Mouse (Mus musculus) lung, postnatal 0 days (tissue): ENCODE measurements at regions not wholly inside any gene's neighbourhood (a gene's known extent, or its start where the extent isn't known, plus 50 kb on each side); places are given as distances from the start of the nearest gene placed in this dataset.

Experiments used
- ATAC-seq: fragments of 200-750 bp; cut with Nextera tagmentation; 2 replicates; pipeline ENCODE4 v1.8.0; 2017; ENCODE audit warnings: moderate library complexity
- DNase-seq: peaks from one replicate; pipeline ENCODE4 v3.0.0-alpha.2; 2016; ENCODE audit warnings: low spot score
- H3K27ac ChIP-seq: fragments of 300-500 bp; sonication (generic); 2 replicates; pipeline ENCODE4 v1.5.1; 2014; ENCODE audit warnings: antibody characterized with exemption, mild to moderate bottlenecking, low read length, mixed read lengths
- H3K27me3 ChIP-seq: fragments of 300-500 bp; sonication (generic); replicated peaks from 2 replicates; pipeline ENCODE4 v1.6.1; 2014; ENCODE audit warnings: low read length, mixed read lengths; ENCODE audit not compliant: insufficient read depth
- H3K36me3 ChIP-seq: fragments of 300-500 bp; sonication (generic); 2 replicates; pipeline ENCODE4 v1.6.1; 2014; ENCODE audit warnings: low read length, mixed read lengths; ENCODE audit not compliant: insufficient read depth
- H3K4me1 ChIP-seq: fragments of 300-500 bp; sonication (generic); 2 replicates; pipeline ENCODE4 v1.6.1; 2014; ENCODE audit warnings: antibody characterized with exemption, low read depth, low read length, mixed read lengths; ENCODE audit not compliant: insufficient read depth
- H3K4me2 ChIP-seq: fragments of 300-500 bp; sonication (generic); replicated peaks from 2 replicates; pipeline ENCODE4 v1.6.1; 2014; ENCODE audit warnings: low read depth, mild to moderate bottlenecking, low read length, moderate library complexity, mixed read lengths
- H3K4me3 ChIP-seq: fragments of 300-500 bp; sonication (generic); 2 replicates; pipeline ENCODE4 v1.5.1; 2014; ENCODE audit warnings: low read depth, low read length
- H3K9ac ChIP-seq: fragments of 300-500 bp; sonication (generic); replicated peaks from 2 replicates; pipeline ENCODE4 v1.6.1; 2014; ENCODE audit warnings: low read depth, mild to moderate bottlenecking
- H3K9me3 ChIP-seq: fragments of 300-500 bp; sonication (generic); 2 replicates; pipeline ENCODE4 v1.6.1; 2016; ENCODE audit warnings: low read length, mixed read lengths
- CTCF ChIP-seq: IDR thresholded peaks from 2 replicates; pipeline ENCODE4 v1.5.1; 2016; ENCODE audit warnings: antibody characterized with exemption, mild to moderate bottlenecking
- EP300 ChIP-seq: IDR thresholded peaks from 2 replicates; pipeline ENCODE4 v1.6.1; 2016; ENCODE audit warnings: antibody characterized with exemption, mild to moderate bottlenecking, control low read depth
- WGBS: fragments of 180-500 bp; shearing (Covaris S2); extraction: QIAGEN DNeasy Blood & Tissue Kit; methylation state at CpG from one replicate; pipeline ENCODE4 v1.1.7; 2014; 5-methylcytosine and 5-hydroxymethylcytosine counted together

DNA sequence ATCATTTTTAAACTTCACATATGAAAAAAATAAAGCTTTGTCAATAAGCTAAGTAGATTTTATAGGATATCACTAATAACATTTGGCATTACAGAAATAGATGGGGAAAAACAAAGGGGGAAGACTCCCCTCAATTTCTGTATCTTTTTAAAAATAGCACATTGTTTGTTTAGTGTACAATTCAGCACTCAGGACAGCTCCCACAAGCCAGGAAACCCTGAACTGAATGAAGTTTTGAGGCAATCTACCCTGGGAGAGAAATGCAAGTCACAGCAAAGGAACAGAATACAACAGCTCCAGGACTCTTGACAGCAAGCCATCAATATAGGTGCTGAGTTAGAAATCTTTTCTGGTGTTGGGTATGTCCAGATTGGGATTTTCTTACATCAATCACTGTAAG lies 556.5 kb upstream of the Sel1l start:
- peak; percentile 6 for DNase-seq

DNA sequence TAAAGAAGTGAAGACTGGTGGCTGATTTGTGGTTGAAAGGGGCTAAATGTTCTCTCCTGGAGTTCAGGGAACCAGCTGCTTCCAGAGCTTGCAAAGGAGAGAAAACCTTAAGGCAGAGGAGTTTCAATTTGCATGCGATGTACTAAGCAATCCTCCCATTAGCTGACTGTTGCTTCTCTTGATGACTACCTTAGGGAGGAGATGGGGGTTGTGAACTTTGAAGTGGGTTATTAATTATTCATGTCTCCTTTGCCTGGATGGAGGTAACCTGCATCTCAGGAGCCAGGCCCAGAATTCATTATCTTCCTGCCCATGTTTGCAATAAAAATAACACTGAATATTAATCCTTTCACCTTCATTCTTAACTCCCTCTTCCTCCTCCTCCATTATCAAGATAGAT lies 552.0 kb upstream of the Sel1l start:
- Histone ChIP-seq H3K9ac (no peak overlapping the region), H3K27me3 (no peaks in the 10 kb centered on the region), H3K4me1 (no peaks in the 10 kb centered on the region), H3K4me2 (no peak overlapping the region), H3K36me3 (no peaks in the 10 kb centered on the region), H3K4me3 (no peak overlapping the region), H3K27ac (no peak overlapping the region), H3K9me3 (no peaks in the 10 kb centered on the region)
- ATAC-seq (no peak), DNase-seq (no peak)
- no peak for TF ChIP-seq EP300
- no peak for TF ChIP-seq CTCF
- 75% methylated on average over 1 of the region's 1 CpGs for WGBS

More for the DNA sequence above, 556.5 kb upstream of the Sel1l start:
- no peak overlapping the region for H3K27ac ChIP-seq
- H3K4me1 ChIP-seq = no peaks in the 10 kb centered on the region
- H3K36me3 ChIP-seq = no peaks in the 10 kb centered on the region
- no peak for TF ChIP-seq CTCF
- TF ChIP-seq EP300 = no peak
- H3K9ac ChIP-seq = no peak overlapping the region
- no peak overlapping the region for H3K4me2 ChIP-seq
- H3K4me3 ChIP-seq = no peak overlapping the region
- H3K9me3 ChIP-seq = no peaks in the 10 kb centered on the region
- H3K27me3 ChIP-seq = no peaks in the 10 kb centered on the region
- no peak for ATAC-seq

DNA sequence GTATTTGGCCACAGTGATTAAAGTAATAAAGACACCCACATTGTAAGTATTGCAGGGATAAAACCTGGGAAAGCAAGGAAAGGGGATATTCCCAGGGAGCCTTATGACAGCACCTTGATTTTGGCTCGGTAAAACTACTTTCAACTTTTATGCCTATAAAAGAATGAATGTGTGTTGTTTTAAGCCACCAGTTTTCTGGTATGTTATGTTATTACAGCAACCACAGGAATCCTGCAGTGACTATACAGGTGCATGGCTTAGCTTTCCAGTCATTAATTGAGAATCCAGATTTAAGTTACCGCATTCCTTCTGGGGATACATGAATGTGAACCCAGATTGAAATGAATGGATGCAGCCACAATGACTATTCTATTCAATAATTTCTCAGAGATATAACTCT lies 537.2 kb upstream of the Sel1l start:
- no peaks in the 10 kb centered on the region for H3K36me3 ChIP-seq
- no peak overlapping the region for H3K27ac ChIP-seq
- DNase-seq = no peak
- no peak overlapping the region for H3K9ac ChIP-seq
- H3K4me1 ChIP-seq = no peaks in the 10 kb centered on the region
- 89% methylated on average over 2 of the region's 2 CpGs for WGBS
- no peaks in the 10 kb centered on the region for H3K9me3 ChIP-seq
- no peak for TF ChIP-seq CTCF
- no peak for TF ChIP-seq EP300
- H3K4me2 ChIP-seq = no peak overlapping the region
- no peak for ATAC-seq
- H3K4me3 ChIP-seq = no peak overlapping the region
- no peaks in the 10 kb centered on the region for H3K27me3 ChIP-seq

DNA sequence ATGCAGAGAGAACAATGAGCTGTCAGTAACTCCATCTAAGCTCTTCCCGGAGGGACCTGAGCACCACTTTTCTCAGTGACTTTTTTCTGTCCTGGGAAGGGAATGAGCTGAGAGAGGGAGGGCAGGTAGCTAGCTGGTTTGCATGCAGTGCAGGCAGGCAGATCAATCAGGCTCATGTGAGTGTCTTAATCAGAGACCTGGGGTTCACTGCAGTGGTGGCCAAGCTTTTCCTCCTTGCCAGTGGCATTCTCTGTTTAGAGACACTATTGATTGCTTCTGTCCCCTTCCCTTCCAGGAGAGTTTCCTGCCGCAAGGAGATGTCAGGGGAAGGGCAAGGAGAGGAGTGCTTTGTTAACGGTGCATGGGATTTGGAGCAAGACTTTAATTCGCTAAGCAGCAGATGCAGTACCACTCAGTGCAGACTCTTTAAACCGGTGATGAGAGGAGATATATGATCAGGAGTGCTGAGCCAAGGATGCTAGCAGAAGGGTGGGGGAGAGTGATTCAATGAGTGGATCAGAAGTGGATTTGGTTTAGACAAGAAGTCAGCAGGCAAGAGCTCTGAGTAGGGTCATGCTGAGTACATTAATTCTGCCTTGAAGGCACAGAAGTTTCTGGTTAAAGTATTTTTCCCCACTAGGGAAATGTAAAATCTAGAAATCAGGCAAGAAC lies 535.4 kb upstream of the Sel1l start:
- 27% methylated on average over 5 of the region's 5 CpGs for WGBS
- no peak for DNase-seq
- Histone ChIP-seq H3K4me2 (no peak overlapping the region), H3K36me3 (no peaks in the 10 kb centered on the region), H3K27me3 (no peaks in the 10 kb centered on the region), H3K9ac (no peak overlapping the region), H3K4me1 (no peaks in the 10 kb centered on the region), H3K27ac (no peak overlapping the region), H3K9me3 (no peaks in the 10 kb centered on the region), H3K4me3 (no peak overlapping the region)
- ATAC-seq = no peak
- no peak for TF ChIP-seq CTCF
- no peak for TF ChIP-seq EP300

DNA sequence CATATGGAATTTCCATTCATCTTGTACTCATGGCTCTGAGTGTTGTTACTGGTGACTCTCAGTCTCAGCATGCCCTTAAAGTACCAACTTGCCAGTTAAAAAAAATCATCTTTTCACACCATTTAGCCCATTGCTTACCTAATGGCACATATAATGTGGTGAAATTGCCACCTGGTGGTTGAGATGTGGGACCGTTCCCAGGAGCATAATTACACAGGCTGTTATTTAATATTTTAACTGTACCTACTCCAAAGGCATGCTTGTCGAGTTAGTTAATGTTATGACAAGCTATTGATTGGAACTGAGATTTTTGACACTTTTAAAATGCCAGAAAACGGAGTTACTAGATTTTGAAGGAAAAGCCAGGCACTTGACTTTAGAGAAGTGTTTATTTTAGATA lies 530.2 kb upstream of the Sel1l start:
- no peak overlapping the region for H3K27ac ChIP-seq
- TF ChIP-seq CTCF (peak; percentile 43), EP300 (no peak)
- no peaks in the 10 kb centered on the region for H3K9me3 ChIP-seq
- H3K9ac ChIP-seq = no peak overlapping the region
- no peak overlapping the region for H3K4me3 ChIP-seq
- ATAC-seq (no peak), DNase-seq (no peak)
- H3K4me1 ChIP-seq = no peaks in the 10 kb centered on the region
- no peaks in the 10 kb centered on the region for H3K36me3 ChIP-seq
- H3K4me2 ChIP-seq = no peak overlapping the region
- H3K27me3 ChIP-seq = no peaks in the 10 kb centered on the region
- WGBS = 34% methylated on average over 3 of the region's 3 CpGs

DNA sequence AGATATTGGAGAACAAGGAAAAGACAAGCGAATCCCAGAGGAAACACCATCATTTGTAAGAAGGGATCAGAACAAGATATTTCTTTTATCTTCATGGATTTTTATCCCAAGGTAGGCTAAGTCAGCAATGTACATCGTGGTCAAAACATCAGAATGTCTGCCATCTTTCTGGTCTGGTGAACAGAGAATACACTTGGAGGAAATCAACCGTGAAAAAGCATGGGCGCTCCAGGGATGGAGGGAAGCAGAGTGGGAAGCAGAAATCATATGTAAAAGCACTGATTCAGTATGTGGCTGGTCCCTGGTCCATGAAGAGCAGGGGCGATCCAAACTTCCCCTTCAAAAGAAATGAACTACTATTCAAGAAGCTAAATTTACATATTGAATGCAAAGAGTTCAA lies 517.0 kb upstream of the Sel1l start:
- Histone ChIP-seq H3K36me3 (no peaks in the 10 kb centered on the region), H3K9me3 (no peaks in the 10 kb centered on the region), H3K4me3 (no peak overlapping the region), H3K27ac (no peak overlapping the region), H3K27me3 (no peaks in the 10 kb centered on the region), H3K4me1 (no peaks in the 10 kb centered on the region), H3K4me2 (no peak overlapping the region), H3K9ac (no peak overlapping the region)
- ATAC-seq = no peak
- WGBS = 84% methylated on average over 5 of the region's 5 CpGs
- TF ChIP-seq CTCF (no peak), EP300 (no peak)
- DNase-seq = no peak
